Mouse (Mus musculus) cerebellum, adult 2 months (tissue): Measurements from ENCODE around the gene Map4k5.

ENCODE experiments used
- CTCF ChIP-seq: fragments of 200-500 bp; IDR thresholded peaks from 2 replicates; pipeline ENCODE4 v1.5.1; 2011; ENCODE audit warnings: low read depth, mild to moderate bottlenecking, control low read depth, low read length, moderate library complexity, borderline replicate concordance; ENCODE audit not compliant: insufficient read depth
- POLR2A ChIP-seq: fragments of 200-500 bp; IDR thresholded peaks from 2 replicates; pipeline ENCODE4 v1.6.1; 2011; ENCODE audit warnings: low read length, control low read depth, borderline replicate concordance; ENCODE audit not compliant: insufficient read depth

- TF ChIP-seq POLR2A (no peak), CTCF (no peak)
These were observed 49.2 kb downstream of the Map4k5 start for GRCm38 (mm10) chr12:69843531-69844445.
